Mouse (Mus musculus): ENCODE measurements at regions not wholly inside any gene's neighbourhood (a gene's known extent, or its start where the extent isn't known, plus 50 kb on each side); places are given as distances from the start of the nearest gene placed in this dataset.

- WGBS = 45% methylated on average over 16 of the region's 16 CpGs
- peak; percentile 95 for ATAC-seq (ENCODE audit: insufficient read depth)
- Histone ChIP-seq H3K27me3 (ENCODE audit: insufficient read depth, low read length) (no peaks in the 10 kb centered on the region), H3K4me2 (0 out of 2 replicates have a peak overlapping the region, but pooled peaks have one; percentile 5), H3K36me3 (ENCODE audit: insufficient read depth) (no peaks in the 10 kb centered on the region), H3K9ac (no peak overlapping the region), H3K4me3 (ENCODE audit: low read depth, low read length) (no peak overlapping the region), H3K9me3 (ENCODE audit: low read depth, low read length) (no peaks in the 10 kb centered on the region), H3K4me1 (ENCODE audit: insufficient read depth) (peaks cover 13% of the 10 kb centered on the region), H3K27ac (ENCODE audit: low read depth) (no peak overlapping the region)
- TF ChIP-seq CTCF (IDR thresholded peaks at IDR 0.05; ENCODE audit: low read depth) = no peak
- DNase-seq = peak; percentile 79
Measured at GRCm38 (mm10) chr3:147063578-147064442, 211.6 kb downstream of the Ttll7 start.

- no peak for TF ChIP-seq CTCF (IDR thresholded peaks at IDR 0.05; ENCODE audit: low read depth)
- H3K4me3 ChIP-seq (ENCODE audit: low read depth, low read length) = no peak overlapping the region
- 53% methylated on average over 3 of the region's 3 CpGs for WGBS
- H3K9me3 ChIP-seq (ENCODE audit: low read depth, low read length) = no peaks in the 10 kb centered on the region
- no peaks in the 10 kb centered on the region for H3K36me3 ChIP-seq (ENCODE audit: insufficient read depth)
- H3K9ac ChIP-seq = no peak overlapping the region
- no peak overlapping the region for H3K4me2 ChIP-seq
- H3K27me3 ChIP-seq (ENCODE audit: insufficient read depth, low read length) = no peaks in the 10 kb centered on the region
- ATAC-seq (ENCODE audit: insufficient read depth) = no peak
- H3K27ac ChIP-seq (ENCODE audit: low read depth) = no peak overlapping the region
- H3K4me1 ChIP-seq (ENCODE audit: insufficient read depth) = peaks cover 13% of the 10 kb centered on the region
- no peak for DNase-seq
Measured at GRCm38 (mm10) chr3:147064443-147064868, 212.3 kb downstream of the Ttll7 start.

- no peaks in the 10 kb centered on the region for H3K27me3 ChIP-seq (ENCODE audit: insufficient read depth, low read length)
- TF ChIP-seq CTCF (IDR thresholded peaks at IDR 0.05; ENCODE audit: low read depth) = no peak
- H3K27ac ChIP-seq (ENCODE audit: low read depth) = no peak overlapping the region
- no peaks in the 10 kb centered on the region for H3K36me3 ChIP-seq (ENCODE audit: insufficient read depth)
- 78% methylated on average over 2 of the region's 2 CpGs for WGBS
- ATAC-seq (ENCODE audit: insufficient read depth) (no peak), DNase-seq (no peak)
- H3K4me3 ChIP-seq (ENCODE audit: low read depth, low read length) = no peak overlapping the region
- no peak overlapping the region for H3K9ac ChIP-seq
- H3K4me2 ChIP-seq = no peak overlapping the region
- no peaks in the 10 kb centered on the region for H3K4me1 ChIP-seq (ENCODE audit: insufficient read depth)
- H3K9me3 ChIP-seq (ENCODE audit: low read depth, low read length) = no peaks in the 10 kb centered on the region
Measured at GRCm38 (mm10) chr3:147070972-147071371, 218.8 kb downstream of the Ttll7 start.

GRCm38 (mm10) chr3:147080197-147080596 lies 228.0 kb downstream of the Ttll7 start:
- DNase-seq (no peak), ATAC-seq (ENCODE audit: insufficient read depth) (no peak)
- H3K9ac ChIP-seq = no peak overlapping the region
- H3K4me3 ChIP-seq (ENCODE audit: low read depth, low read length) = no peak overlapping the region
- H3K9me3 ChIP-seq (ENCODE audit: low read depth, low read length) = no peaks in the 10 kb centered on the region
- no peak overlapping the region for H3K27ac ChIP-seq (ENCODE audit: low read depth)
- no peaks in the 10 kb centered on the region for H3K27me3 ChIP-seq (ENCODE audit: insufficient read depth, low read length)
- WGBS = 93% methylated on average over 3 of the region's 3 CpGs
- no peaks in the 10 kb centered on the region for H3K36me3 ChIP-seq (ENCODE audit: insufficient read depth)
- H3K4me1 ChIP-seq (ENCODE audit: insufficient read depth) = no peaks in the 10 kb centered on the region
- no peak overlapping the region for H3K4me2 ChIP-seq
- no peak for TF ChIP-seq CTCF (IDR thresholded peaks at IDR 0.05; ENCODE audit: low read depth)

GRCm38 (mm10) chr3:147080768-147081448 lies 228.7 kb downstream of the Ttll7 start:
- H3K36me3 ChIP-seq (ENCODE audit: insufficient read depth) = no peaks in the 10 kb centered on the region
- no peak overlapping the region for H3K27ac ChIP-seq (ENCODE audit: low read depth)
- ATAC-seq (ENCODE audit: insufficient read depth) (no peak), DNase-seq (no peak)
- no peaks in the 10 kb centered on the region for H3K4me1 ChIP-seq (ENCODE audit: insufficient read depth)
- H3K27me3 ChIP-seq (ENCODE audit: insufficient read depth, low read length) = no peaks in the 10 kb centered on the region
- no peaks in the 10 kb centered on the region for H3K9me3 ChIP-seq (ENCODE audit: low read depth, low read length)
- H3K4me2 ChIP-seq = no peak overlapping the region
- WGBS = 83% methylated on average over 4 of the region's 4 CpGs
- no peak overlapping the region for H3K9ac ChIP-seq
- H3K4me3 ChIP-seq (ENCODE audit: low read depth, low read length) = no peak overlapping the region
- TF ChIP-seq CTCF (IDR thresholded peaks at IDR 0.05; ENCODE audit: low read depth) = no peak

- ATAC-seq (ENCODE audit: insufficient read depth) = no peak
Measured at GRCm38 (mm10) chr3:147081763-147082162, 229.6 kb downstream of the Ttll7 start.

GRCm38 (mm10) chr3:147082255-147082943 lies 230.2 kb downstream of the Ttll7 start:
- Histone ChIP-seq H3K27ac (ENCODE audit: low read depth) (no peak overlapping the region), H3K9me3 (ENCODE audit: low read depth, low read length) (no peaks in the 10 kb centered on the region), H3K4me3 (ENCODE audit: low read depth, low read length) (no peak overlapping the region), H3K4me2 (no peak overlapping the region), H3K27me3 (ENCODE audit: insufficient read depth, low read length) (no peaks in the 10 kb centered on the region), H3K36me3 (ENCODE audit: insufficient read depth) (no peaks in the 10 kb centered on the region), H3K9ac (no peak overlapping the region), H3K4me1 (ENCODE audit: insufficient read depth) (no peaks in the 10 kb centered on the region)
- ATAC-seq (ENCODE audit: insufficient read depth) (no peak), DNase-seq (no peak)
- 56% methylated on average over 7 of the region's 7 CpGs for WGBS
- no peak for TF ChIP-seq CTCF (IDR thresholded peaks at IDR 0.05; ENCODE audit: low read depth)

More at GRCm38 (mm10) chr3:147081763-147082162, 229.6 kb downstream of the Ttll7 start:
- H3K27ac ChIP-seq (ENCODE audit: low read depth) = no peak overlapping the region
- H3K4me2 ChIP-seq = no peak overlapping the region
- no peak for DNase-seq
- no peaks in the 10 kb centered on the region for H3K9me3 ChIP-seq (ENCODE audit: low read depth, low read length)
- no peak overlapping the region for H3K9ac ChIP-seq
- no peaks in the 10 kb centered on the region for H3K36me3 ChIP-seq (ENCODE audit: insufficient read depth)
- no peaks in the 10 kb centered on the region for H3K27me3 ChIP-seq (ENCODE audit: insufficient read depth, low read length)
- WGBS = 93% methylated on average over 9 of the region's 9 CpGs
- no peak overlapping the region for H3K4me3 ChIP-seq (ENCODE audit: low read depth, low read length)
- no peak for TF ChIP-seq CTCF (IDR thresholded peaks at IDR 0.05; ENCODE audit: low read depth)
- H3K4me1 ChIP-seq (ENCODE audit: insufficient read depth) = no peaks in the 10 kb centered on the region

All from lung, embryonic 14.5 days (tissue).